Mouse (Mus musculus): ENCODE data around the gene Gtf3c4. TPM values are rescaled to one million over a fixed set of nuclear protein-coding genes. Genes with fewer than 3 reads are reported as not detected.
A peak's percentile ranks its signal among the peaks of the same experiment; 100 is the strongest.

Gtf3c4 gene
- 10 to 100 TPM; 21.9 to 27.2 TPM for total RNA-seq (2021)

- DNase-seq, result peak; percentile 96 to 97
- intact Hi-C loops (cut with DNase I), result loop anchor here (5.0 kb wide), 2 partner anchors 83 to 212 kb away; no protein-coding TSS in a partner anchor
Observed at GRCm38 (mm10) chr2:28840222-28840951, at the start of gene Gtf3c4, which contains the start of gene Ddx31. Gene Gtf3c4 (minus strand): TSS chr2:28840360. Gene Ddx31 (plus strand): TSS chr2:28840406.

GRCm38 (mm10) chr2:28884914-28885313 is 44.8 kb upstream of the Gtf3c4 start:
- intact Hi-C loops (cut with DNase I), result no loop called here
- DNase-seq, result no peak

GRCm38 (mm10) chr2:28882826-28883485 is 42.8 kb upstream of the Gtf3c4 start:
- intact Hi-C loops (cut with DNase I), result no loop called here

GRCm38 (mm10) chr2:28882047-28882446 is 41.9 kb upstream of the Gtf3c4 start:
- no peak for DNase-seq
- intact Hi-C loops (cut with DNase I), result no loop called here

More at GRCm38 (mm10) chr2:28882826-28883485, 42.8 kb upstream of the Gtf3c4 start:
- no peak for DNase-seq

- DNase-seq, result peak; percentile 10 to 12
- intact Hi-C loops (cut with DNase I), result no loop called here
Observed at GRCm38 (mm10) chr2:28881275-28881674, 41.1 kb upstream of the Gtf3c4 start.

- intact Hi-C loops (cut with DNase I), result no loop called here
- DNase-seq, result no peak
Observed at GRCm38 (mm10) chr2:28875554-28875953, 35.4 kb upstream of the Gtf3c4 start.

GRCm38 (mm10) chr2:28867495-28867894 is 27.3 kb upstream of the Gtf3c4 start:
- intact Hi-C loops (cut with DNase I), result no loop called here
- DNase-seq, result no peak

- intact Hi-C loops (cut with DNase I), result no loop called here
- DNase-seq, result no peak
Observed at GRCm38 (mm10) chr2:28863857-28864256, 23.7 kb upstream of the Gtf3c4 start.

GRCm38 (mm10) chr2:28860678-28861423 is 20.7 kb upstream of the Gtf3c4 start:
- intact Hi-C loops (cut with DNase I), result no loop called here
- no peak for DNase-seq

- no peak for DNase-seq
- intact Hi-C loops (cut with DNase I), result loop anchor here (5.0 to 10.0 kb wide), 3 partner anchors 102 to 193 kb away; no protein-coding TSS in a partner anchor
Observed at GRCm38 (mm10) chr2:28859303-28859702, 19.1 kb upstream of the Gtf3c4 start.

- no peak for DNase-seq
- intact Hi-C loops (cut with DNase I), result loop anchor here (5.0 to 10.0 kb wide), 3 partner anchors 98 to 197 kb away; no protein-coding TSS in a partner anchor
Observed at GRCm38 (mm10) chr2:28855773-28856172, 15.6 kb upstream of the Gtf3c4 start.

GRCm38 (mm10) chr2:28852594-28852993 is 12.4 kb upstream of the Gtf3c4 start:
- intact Hi-C loops (cut with DNase I), result loop anchor here (10.0 kb wide), 1 partner anchor 122 kb away; no protein-coding TSS in a partner anchor
- DNase-seq, result no peak

GRCm38 (mm10) chr2:28848879-28849278 is 8.7 kb upstream of the Gtf3c4 start:
- intact Hi-C loops (cut with DNase I), result no loop called here
- DNase-seq, result no peak

GRCm38 (mm10) chr2:28842042-28842441 is 1.9 kb upstream of the Gtf3c4 start:
- intact Hi-C loops (cut with DNase I), result loop anchor here (5.0 kb wide), 2 partner anchors 85 to 210 kb away; no protein-coding TSS in a partner anchor
- DNase-seq, result no peak

GRCm38 (mm10) chr2:28839501-28840221 is 499 bp downstream of the Gtf3c4 start:
- intact Hi-C loops (cut with DNase I), result loop anchor here (5.0 kb wide), 2 partner anchors 82 to 213 kb away; no protein-coding TSS in a partner anchor
- peak in 1 of 2 experiments; percentile 4 for DNase-seq

- DNase-seq, result peak; percentile 17 to 33
- intact Hi-C loops (cut with DNase I), result no loop called here
Observed at GRCm38 (mm10) chr2:28836181-28836940, 3.8 kb downstream of the Gtf3c4 start.

GRCm38 (mm10) chr2:28829265-28829664 is 10.9 kb downstream of the Gtf3c4 start:
- DNase-seq, result peak in 1 of 2 experiments; percentile 15
- intact Hi-C loops (cut with DNase I), result no loop called here

GRCm38 (mm10) chr2:28818866-28819265 is 21.3 kb downstream of the Gtf3c4 start:
- peak; percentile 16 to 24 for DNase-seq
- intact Hi-C loops (cut with DNase I), result no loop called here

- no peak for DNase-seq
- intact Hi-C loops (cut with DNase I), result no loop called here
Observed at GRCm38 (mm10) chr2:28810260-28811013, 29.7 kb downstream of the Gtf3c4 start.
